Mouse (Mus musculus) small intestine, adult 2 months (tissue): ENCODE results near the gene Cacng4.

ENCODE experiments used
- CTCF ChIP-seq: fragments of 200-500 bp; IDR thresholded peaks from 2 replicates; pipeline ENCODE4 v1.5.1; 2012; ENCODE audit warnings: low read depth, mild to moderate bottlenecking, control low read depth, inconsistent platforms, low read length, moderate library complexity, mixed read lengths; ENCODE audit not compliant: insufficient replicate concordance, insufficient read length; ENCODE audit errors: extremely low read depth
- POLR2A ChIP-seq: fragments of 200-500 bp; IDR thresholded peaks from 2 replicates; pipeline ENCODE4 v1.6.1; 2012; ENCODE audit warnings: low read depth, mild to moderate bottlenecking, control low read depth, inconsistent platforms, low read length, moderate library complexity

DNA sequence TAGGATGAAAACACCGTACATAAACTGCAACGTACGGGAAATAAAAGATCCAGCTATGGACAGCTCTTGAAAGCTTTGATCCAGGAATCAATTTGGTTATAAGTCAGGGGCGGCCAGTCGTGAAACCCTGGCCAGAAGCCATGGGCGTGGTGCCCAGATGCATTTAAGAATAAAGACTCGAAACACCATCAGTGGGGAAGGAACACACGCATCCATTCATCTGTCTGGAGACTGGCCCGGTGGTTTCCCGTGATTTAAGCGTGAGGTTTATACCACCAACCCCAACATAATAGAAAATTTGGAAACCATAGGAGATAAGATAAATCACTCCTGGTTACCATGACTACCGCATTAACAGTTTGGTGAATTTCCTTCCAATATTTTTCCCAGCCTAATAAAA, 16.9 kb downstream of the Cacng4 start:
- TF ChIP-seq POLR2A (no peak), CTCF (no peak)
